ENCODE assay signal across 9 mouse cellular contexts in the genomic region with DNA sequence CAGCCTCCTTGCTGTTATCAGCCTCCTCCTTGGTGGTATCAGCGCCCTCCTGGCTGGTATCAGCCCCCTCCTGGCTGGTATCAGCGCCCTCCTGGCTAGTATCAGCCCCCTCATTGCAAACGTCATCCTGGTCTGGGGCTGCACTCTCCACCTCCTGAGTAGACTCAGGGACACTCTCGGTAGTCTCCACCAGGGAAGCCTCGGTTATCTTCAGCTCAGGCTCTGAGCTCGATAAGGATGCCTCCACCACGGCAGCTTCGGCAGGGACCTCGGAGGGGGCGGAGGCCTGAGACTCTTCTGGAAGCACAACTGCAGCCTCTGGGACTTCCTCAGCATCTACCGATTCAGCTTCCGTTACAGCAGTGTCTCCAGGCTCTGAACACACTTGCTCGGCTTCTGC. TPM values are rescaled to one million over a fixed set of nuclear protein-coding genes. Genes with fewer than 3 reads are reported as not detected.
DNase-seq lines count a peak whose midpoint lies in the region; ATAC-seq and TF ChIP-seq lines count a peak whose summit lies in the region.
"Had no signal": no experiment of that assay in that cellular context is flagged by ENCODE, and none has a peak within 500 bp of the region (broad histone marks: within the 10 kb centered on the region; RNA-seq: fewer than 3 reads in every experiment).

No protein-coding gene starts in this region.

- no peaks in the 10 kb centered on the region for H3K4me1 ChIP-seq in lung, postnatal 0 days (ENCODE audit: insufficient read depth, low read depth, low read length)
- H3K4me1 ChIP-seq in forebrain, embryonic 12.5 days, result peaks cover 13% of the 10 kb centered on the region
- H3K4me1 ChIP-seq in liver, embryonic 12.5 days, result peaks cover 43% of the 10 kb centered on the region
- H3K4me1 ChIP-seq in olfactory bulb, adult 2 months (ENCODE audit: control insufficient read depth, insufficient read depth, low read length), result peaks cover 7% of the 10 kb centered on the region
- H3K4me1 ChIP-seq in lung, adult 2 months (ENCODE audit: control insufficient read depth, insufficient read depth, low read length), result peaks cover 3% of the 10 kb centered on the region

- DNase-seq in lung, postnatal 0 days (ENCODE audit: low spot score), result no peak
- no peak for DNase-seq in lung, postnatal 25 days (ENCODE audit: low spot score)
- no peak for DNase-seq in lung, adult 2 months
- no peak for DNase-seq in urinary bladder, adult 18-20 months (ENCODE audit: low spot score in 2 of 2)
- no peak for DNase-seq in frontal cortex, postnatal 36 days (ENCODE audit: low spot score in 2 of 2)

- no peaks in the 10 kb centered on the region for H3K27me3 ChIP-seq in lung, postnatal 0 days (replicated peaks; ENCODE audit: insufficient read depth, low read length)
- H3K27me3 ChIP-seq in forebrain, embryonic 12.5 days, result 0 out of 2 replicates have a peak, but pooled peaks cover 4% of the 10 kb centered on the region
- H3K27me3 ChIP-seq in liver, embryonic 12.5 days (replicated peaks), result peaks cover 22% of the 10 kb centered on the region

- H3K36me3 ChIP-seq in lung, postnatal 0 days (ENCODE audit: insufficient read depth, low read length), result no peaks in the 10 kb centered on the region
- H3K36me3 ChIP-seq in forebrain, embryonic 12.5 days (replicated peaks), result no peaks in the 10 kb centered on the region
- no peaks in the 10 kb centered on the region for H3K36me3 ChIP-seq in liver, embryonic 12.5 days

- no peak overlapping the region for H3K4me3 ChIP-seq in lung, postnatal 0 days (ENCODE audit: low read depth, low read length)
- H3K4me3 ChIP-seq in forebrain, embryonic 12.5 days (replicated peaks), result peak overlapping the region; percentile 13; the same call in 1 of the 2 replicates
- peak overlapping the region; percentile 41 for H3K4me3 ChIP-seq in liver, embryonic 12.5 days
- peak overlapping the region; percentile 4 for H3K4me3 ChIP-seq in olfactory bulb, adult 2 months (ENCODE audit: insufficient read depth, low read depth, low read length)
- H3K4me3 ChIP-seq in lung, adult 2 months (replicated peaks; ENCODE audit: extremely low read depth, low read depth, low read length), result no peak overlapping the region

- TF ChIP-seq CTCF in lung, postnatal 0 days (IDR thresholded peaks at IDR 0.05), result no peak
- TF ChIP-seq CTCF in olfactory bulb, adult 2 months (IDR thresholded peaks at IDR 0.05; ENCODE audit: insufficient read depth, low read depth, low read length), result no peak
- TF ChIP-seq CTCF in lung, adult 2 months (IDR thresholded peaks at IDR 0.05; ENCODE audit: insufficient read depth, low read length), result no peak

- no peaks in the 10 kb centered on the region for H3K9me3 ChIP-seq in lung, postnatal 0 days (ENCODE audit: low read length)
- no peaks in the 10 kb centered on the region for H3K9me3 ChIP-seq in forebrain, embryonic 12.5 days
- H3K9me3 ChIP-seq in liver, embryonic 12.5 days (replicated peaks), result no peaks in the 10 kb centered on the region

- no peak for TF ChIP-seq EP300 in lung, postnatal 0 days (IDR thresholded peaks at IDR 0.05)

- no peak overlapping the region for H3K27ac ChIP-seq in lung, postnatal 0 days (ENCODE audit: low read length)
- H3K27ac ChIP-seq in forebrain, embryonic 12.5 days, result no peak overlapping the region
- H3K27ac ChIP-seq in liver, embryonic 12.5 days, result peak overlapping the region; percentile 72
- no peak overlapping the region for H3K27ac ChIP-seq in olfactory bulb, adult 2 months (ENCODE audit: insufficient read depth, low read depth, low read length)
- H3K27ac ChIP-seq: macrophage had no signal

- H3K4me2 ChIP-seq in lung, postnatal 0 days (replicated peaks; ENCODE audit: low read depth, low read length), result peak overlapping the region; percentile 36
- peak overlapping the region; percentile 44 for H3K4me2 ChIP-seq in forebrain, embryonic 12.5 days
- H3K4me2 ChIP-seq in liver, embryonic 12.5 days, result peak overlapping the region; percentile 66

- no peak for TF ChIP-seq POLR2A in olfactory bulb, adult 2 months (IDR thresholded peaks at IDR 0.05; ENCODE audit: insufficient read depth, low read depth, low read length)
- TF ChIP-seq POLR2A in lung, adult 2 months (IDR thresholded peaks at IDR 0.05; ENCODE audit: borderline replicate concordance, extremely low read depth, low read depth, low read length), result no peak

- 0 out of 2 replicates have a peak overlapping the region, but pooled peaks have one; percentile 23 for H3K9ac ChIP-seq in lung, postnatal 0 days (replicated peaks; ENCODE audit: low read depth)
- H3K9ac ChIP-seq in forebrain, embryonic 12.5 days, result peak overlapping the region; percentile 38; the same call in 1 of the 2 replicates
- peak overlapping the region; percentile 40 for H3K9ac ChIP-seq in liver, embryonic 12.5 days

- ATAC-seq in lung, postnatal 0 days, result no peak
- no peak for ATAC-seq in forebrain, embryonic 12.5 days (ENCODE audit: low FRiP score)
- peak; percentile 98 for ATAC-seq in liver, embryonic 12.5 days

- 4% methylated on average over 13 of the region's 13 CpGs for WGBS in lung, postnatal 0 days
- WGBS in forebrain, embryonic 12.5 days, result 8% methylated on average over 13 of the region's 13 CpGs
- under 1% methylated on average over 13 of the region's 13 CpGs for WGBS in liver, embryonic 12.5 days (ENCODE audit: insufficient replicate concordance)
- WGBS in olfactory bulb, adult 2 months, result 15% methylated on average over 13 of the region's 13 CpGs
- 14% methylated on average over 13 of the region's 13 CpGs for WGBS in lung, adult 2 months

RNA-seq across cellular contexts. Expression of a gene that starts 7.6 kb away (rescaled TPM):
- polyA plus RNA-seq in lung, postnatal 0 days (2015; fragmentation: Nextera tagmentation; extraction: Ambion mirVana), result not detected in 2 replicates
- 2.3 and 5.5 TPM in 2 replicates for polyA plus RNA-seq in forebrain, embryonic 12.5 days (2016; fragmentation: Nextera tagmentation; extraction: Ambion mirVana)
- polyA plus RNA-seq in liver, embryonic 12.5 days (2016; fragmentation: Nextera tagmentation; extraction: Ambion mirVana), result 1.3 and 1.7 TPM in 2 replicates
- not detected in 2 replicates for polyA plus RNA-seq in olfactory bulb, adult 2 months (2012; ENCODE audit: insufficient read depth, insufficient read length, low replicate concordance, missing spikeins)
- polyA plus RNA-seq in lung, adult 2 months (2012; rRNA removed), result not detected in 2 replicates
- polyA plus RNA-seq: macrophage had no signal

RNA-seq across cellular contexts. Expression of a gene that starts 19.9 kb away (rescaled TPM):
- polyA plus RNA-seq in lung, postnatal 0 days (2015; fragmentation: Nextera tagmentation; extraction: Ambion mirVana), result 498 and 517 TPM in 2 replicates
- polyA plus RNA-seq in forebrain, embryonic 12.5 days (2016; fragmentation: Nextera tagmentation; extraction: Ambion mirVana), result 736 and 763 TPM in 2 replicates
- polyA plus RNA-seq in liver, embryonic 12.5 days (2016; fragmentation: Nextera tagmentation; extraction: Ambion mirVana), result 539 and 560 TPM in 2 replicates
- not detected in 2 replicates for polyA plus RNA-seq in olfactory bulb, adult 2 months (2012; ENCODE audit: insufficient read depth, insufficient read length, low replicate concordance, missing spikeins)
- polyA plus RNA-seq in lung, adult 2 months (2012; rRNA removed), result 88.1 and 106 TPM in 2 replicates

RNA-seq across cellular contexts. Expression of a gene that starts 26.0 kb away (rescaled TPM):
- polyA plus RNA-seq in lung, postnatal 0 days (2015; fragmentation: Nextera tagmentation; extraction: Ambion mirVana), result 12.7 and 16.9 TPM in 2 replicates
- polyA plus RNA-seq in forebrain, embryonic 12.5 days (2016; fragmentation: Nextera tagmentation; extraction: Ambion mirVana), result 71.9 and 75.9 TPM in 2 replicates
- polyA plus RNA-seq in liver, embryonic 12.5 days (2016; fragmentation: Nextera tagmentation; extraction: Ambion mirVana), result 41.9 and 49.9 TPM in 2 replicates
- not detected in 2 replicates for polyA plus RNA-seq in olfactory bulb, adult 2 months (2012; ENCODE audit: insufficient read depth, insufficient read length, low replicate concordance, missing spikeins)
- polyA plus RNA-seq in lung, adult 2 months (2012; rRNA removed), result 2.1 and 3.9 TPM in 2 replicates

RNA-seq across cellular contexts. Expression of a gene that starts 48.4 kb away (rescaled TPM):
- polyA plus RNA-seq in lung, postnatal 0 days (2015; fragmentation: Nextera tagmentation; extraction: Ambion mirVana), result 55.8 and 62.6 TPM in 2 replicates
- 43.2 and 43.8 TPM in 2 replicates for polyA plus RNA-seq in forebrain, embryonic 12.5 days (2016; fragmentation: Nextera tagmentation; extraction: Ambion mirVana)
- 21.8 and 24.6 TPM in 2 replicates for polyA plus RNA-seq in liver, embryonic 12.5 days (2016; fragmentation: Nextera tagmentation; extraction: Ambion mirVana)
- not detected in 2 replicates for polyA plus RNA-seq in olfactory bulb, adult 2 months (2012; ENCODE audit: insufficient read depth, insufficient read length, low replicate concordance, missing spikeins)
- polyA plus RNA-seq in lung, adult 2 months (2012; rRNA removed), result 46.1 and 52.7 TPM in 2 replicates

Comparison
In these comparisons a context has a peak if more than half of its experiments do, and no peak if none do; other contexts are left out.
1. H3K4me3 ChIP-seq: peak in forebrain, embryonic 12.5 days (single experiment), liver, embryonic 12.5 days (single experiment) and olfactory bulb, adult 2 months (single experiment); none in lung, postnatal 0 days (single experiment) and lung, adult 2 months (single experiment).
2. RNA of a gene that starts 19.9 kb away (polyA plus RNA-seq): 736 to 763 TPM in forebrain, embryonic 12.5 days, 539 to 560 TPM in liver, embryonic 12.5 days, 498 to 517 TPM in lung, postnatal 0 days and 88.1 to 106 TPM in lung, adult 2 months; not detected in olfactory bulb, adult 2 months; every median in the first group is over 10 times any median in the second.
3. Peak in every context shown above with its lines, with median percentiles within 50 percentile points of each other: H3K4me2 ChIP-seq and H3K9ac ChIP-seq.